Mouse (Mus musculus): ENCODE measurements around the gene Gm21983.

DNA sequence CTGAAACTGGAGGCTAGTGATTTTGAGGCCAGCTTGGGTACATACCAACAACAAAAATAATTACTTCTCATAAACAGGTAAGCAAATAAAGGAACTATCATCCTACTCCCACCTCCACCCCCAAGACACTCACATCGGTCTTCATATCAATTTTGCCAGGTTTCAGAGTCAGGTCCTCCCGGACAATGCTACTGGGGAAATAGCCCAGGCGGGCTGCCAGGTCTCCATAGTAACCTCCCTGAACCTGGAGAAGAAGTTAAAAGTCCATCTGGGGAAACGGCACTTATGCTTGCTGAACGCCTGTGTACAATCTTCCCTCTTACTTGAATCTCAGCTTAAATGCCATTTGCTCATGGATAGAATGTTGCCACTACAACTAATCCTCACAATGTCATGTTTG, 850 bp downstream of the Gm21983 start:
- no peak for TF ChIP-seq CTCF (IDR thresholded peaks at IDR 0.05; ENCODE audit: control insufficient read depth, insufficient read depth, insufficient replicate concordance, low read depth, low read length)
- no peak for TF ChIP-seq POLR2A (IDR thresholded peaks at IDR 0.05; ENCODE audit: control insufficient read depth, low read depth, low read length)

All from testis, adult 2 months (tissue).